Comparison of ENCODE assay signal across 16 mouse cellular contexts in the genomic region with DNA sequence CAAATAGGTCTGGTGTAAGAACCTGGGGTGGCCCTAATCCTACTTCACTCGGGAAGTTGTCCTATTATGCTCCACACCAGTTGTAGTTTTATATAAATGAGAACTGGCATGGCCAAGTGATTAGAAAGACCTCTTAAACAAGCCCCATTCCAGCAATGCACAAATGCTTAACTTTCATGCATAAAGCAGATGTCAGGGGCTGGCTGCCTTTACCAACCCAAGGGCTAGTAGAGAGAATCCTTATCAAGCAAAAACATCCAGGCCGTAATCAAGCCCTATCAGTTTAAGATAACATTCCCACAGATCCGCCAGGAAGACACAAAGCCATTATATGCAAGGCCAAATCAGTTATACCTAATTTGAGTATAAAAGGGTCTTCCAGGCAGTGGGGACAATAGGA. TPM values are rescaled to one million over a fixed set of nuclear protein-coding genes. Genes with fewer than 3 reads are reported as not detected.
"Had no signal": no experiment of that assay in that cellular context is flagged by ENCODE, and none has a peak within 500 bp of the region (broad histone marks: within the 10 kb centered on the region; RNA-seq: fewer than 3 reads in every experiment).

No protein-coding gene starts in this region.

- H3K4me1 ChIP-seq: megakaryocyte, embryonic 14.5 days; midbrain, embryonic 13.5 days; midbrain, embryonic 15.5 days; neural tube, embryonic 12.5 days had no signal

- H3K4me3 ChIP-seq: megakaryocyte, embryonic 14.5 days; midbrain, embryonic 13.5 days; midbrain, embryonic 15.5 days; neural tube, embryonic 12.5 days; stomach, embryonic 15.5 days had no signal

- DNase-seq: lung, adult 18-20 months; lung, embryonic 14.5 days; lung, postnatal 10 days; lung, postnatal 36 days; right cerebral cortex, postnatal 14 days; thymus, adult 2 months; thymus, postnatal 25 days; thymus, postnatal 4 days had no signal

- H3K36me3 ChIP-seq: midbrain, embryonic 13.5 days; midbrain, embryonic 15.5 days; neural tube, embryonic 12.5 days; stomach, embryonic 15.5 days had no signal

- H3K27ac ChIP-seq: macrophage; midbrain, embryonic 13.5 days; midbrain, embryonic 15.5 days; neural tube, embryonic 12.5 days; stomach, embryonic 15.5 days; stomach, postnatal 0 days had no signal

- H3K9ac ChIP-seq: lung, embryonic 14.5 days; midbrain, embryonic 13.5 days; midbrain, embryonic 15.5 days; neural tube, embryonic 12.5 days; stomach, embryonic 15.5 days had no signal

- H3K27me3 ChIP-seq: midbrain, embryonic 13.5 days; midbrain, embryonic 15.5 days; neural tube, embryonic 12.5 days; stomach, embryonic 15.5 days had no signal

RNA-seq across cellular contexts. Expression of a gene that starts 46.6 kb away (rescaled TPM):
- total RNA-seq: neutrophil, adult 5-6 weeks had no signal

RNA-seq across cellular contexts. Expression of a gene that starts 46.7 kb away (rescaled TPM):
- total RNA-seq: neutrophil, adult 5-6 weeks had no signal
